Mouse (Mus musculus): ENCODE data around the gene Wdr27. TPM values are rescaled to one million over a fixed set of nuclear protein-coding genes. Genes with fewer than 3 reads are reported as not detected.
"Not testable (repeated sequence)": the region's sequence is repeated elsewhere in the genome, so short reads cannot be mapped to it uniquely, and the experiment has no call there.

Gene Wdr27
- polyA plus RNA-seq, 1 experiment from 2014 or later = 5.0 TPM

- 91% methylated on average over 4 of the region's 4 CpGs for WGBS
Observed at GRCm38 (mm10) chr17:14914401-14914800, 28.6 kb downstream of the Wdr27 start.

DNA sequence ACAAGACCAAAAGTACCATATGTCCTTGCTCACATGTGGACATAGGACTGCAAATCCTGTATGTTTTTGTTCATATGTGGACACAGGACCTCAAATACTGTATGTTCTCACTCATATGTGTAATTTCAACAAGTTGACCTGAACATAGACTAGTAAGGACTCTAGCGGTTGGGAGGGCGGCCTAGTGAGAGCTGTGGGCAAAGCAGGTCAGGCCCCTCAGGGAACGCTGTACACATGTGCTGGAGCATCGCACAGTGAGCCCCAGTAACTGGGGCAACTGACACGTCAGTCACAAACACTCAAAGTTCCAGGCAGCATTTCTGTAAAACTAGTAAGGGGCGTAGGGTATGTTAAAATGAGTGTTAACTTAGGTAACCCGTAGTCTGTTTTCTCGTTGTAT is 30.0 kb downstream of the Wdr27 start:
- Histone ChIP-seq H3K27ac (no peak overlapping the region), H3K4me1 (no peaks in the 10 kb centered on the region), H3K9me3 (replicated peaks) (no peaks in the 10 kb centered on the region), H3K27me3 (ENCODE audit: low read depth, poor library complexity, severe bottlenecking) (no peaks in the 10 kb centered on the region), H3K36me3 (no peaks in the 10 kb centered on the region), H3K4me3 (no peak overlapping the region)
- DNase-seq (ENCODE audit: low spot score) = peak; percentile 12
- 91% methylated on average over 8 of the region's 8 CpGs for WGBS

More at GRCm38 (mm10) chr17:14914401-14914800, 28.6 kb downstream of the Wdr27 start:
- Histone ChIP-seq H3K27me3 (ENCODE audit: low read depth, poor library complexity, severe bottlenecking) (no peaks in the 10 kb centered on the region), H3K4me3 (no peak overlapping the region), H3K27ac (no peak overlapping the region), H3K36me3 (no peaks in the 10 kb centered on the region), H3K4me1 (no peaks in the 10 kb centered on the region), H3K9me3 (replicated peaks) (no peaks in the 10 kb centered on the region)
- DNase-seq (ENCODE audit: low spot score) = peak; percentile 5

DNA sequence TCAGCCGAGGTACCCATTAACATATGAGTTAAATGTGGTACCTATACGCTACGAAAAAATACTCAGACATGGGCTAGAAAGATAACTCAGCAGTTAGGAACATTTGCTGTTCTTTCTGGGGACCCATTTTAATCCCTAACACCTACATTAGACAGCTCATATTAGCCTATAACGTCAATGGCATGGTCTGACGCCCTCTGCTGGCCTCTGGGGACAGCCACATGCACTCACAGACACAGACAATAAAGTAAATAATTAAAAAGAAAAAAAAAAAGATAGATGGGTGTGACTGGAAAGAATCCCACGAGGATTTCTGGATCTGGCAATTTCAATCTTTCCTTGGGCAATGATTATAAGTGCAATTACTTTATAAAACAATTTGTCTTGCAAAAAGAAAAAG is 30.5 kb downstream of the Wdr27 start:
- peak; percentile 26 for DNase-seq (ENCODE audit: low spot score)
- 53% methylated on average over 6 of the region's 6 CpGs for WGBS
- no peaks in the 10 kb centered on the region for H3K4me1 ChIP-seq
- no peaks in the 10 kb centered on the region for H3K36me3 ChIP-seq
- H3K9me3 ChIP-seq (replicated peaks) = no peaks in the 10 kb centered on the region
- H3K27me3 ChIP-seq (ENCODE audit: low read depth, poor library complexity, severe bottlenecking) = no peaks in the 10 kb centered on the region
- no peak overlapping the region for H3K4me3 ChIP-seq
- H3K27ac ChIP-seq = no peak overlapping the region

GRCm38 (mm10) chr17:14910771-14911170 is 32.2 kb downstream of the Wdr27 start:
- peak; percentile 13 for DNase-seq (ENCODE audit: low spot score)
- Histone ChIP-seq H3K27me3 (ENCODE audit: low read depth, poor library complexity, severe bottlenecking) (no peaks in the 10 kb centered on the region), H3K9me3 (replicated peaks) (no peaks in the 10 kb centered on the region), H3K4me3 (no peak overlapping the region), H3K36me3 (no peaks in the 10 kb centered on the region), H3K4me1 (no peaks in the 10 kb centered on the region), H3K27ac (no peak overlapping the region)
- 94% methylated on average over 5 of the region's 5 CpGs for WGBS

- no peaks in the 10 kb centered on the region for H3K27me3 ChIP-seq (ENCODE audit: low read depth, poor library complexity, severe bottlenecking)
- H3K27ac ChIP-seq = no peak overlapping the region
- H3K9me3 ChIP-seq (replicated peaks) = no peaks in the 10 kb centered on the region
- H3K4me1 ChIP-seq = no peaks in the 10 kb centered on the region
- peak; percentile 21 for DNase-seq (ENCODE audit: low spot score)
- no peak overlapping the region for H3K4me3 ChIP-seq
- no peaks in the 10 kb centered on the region for H3K36me3 ChIP-seq
- WGBS = 85% methylated on average over 5 of the region's 5 CpGs
Observed at GRCm38 (mm10) chr17:14909331-14909730, 33.6 kb downstream of the Wdr27 start.

DNA sequence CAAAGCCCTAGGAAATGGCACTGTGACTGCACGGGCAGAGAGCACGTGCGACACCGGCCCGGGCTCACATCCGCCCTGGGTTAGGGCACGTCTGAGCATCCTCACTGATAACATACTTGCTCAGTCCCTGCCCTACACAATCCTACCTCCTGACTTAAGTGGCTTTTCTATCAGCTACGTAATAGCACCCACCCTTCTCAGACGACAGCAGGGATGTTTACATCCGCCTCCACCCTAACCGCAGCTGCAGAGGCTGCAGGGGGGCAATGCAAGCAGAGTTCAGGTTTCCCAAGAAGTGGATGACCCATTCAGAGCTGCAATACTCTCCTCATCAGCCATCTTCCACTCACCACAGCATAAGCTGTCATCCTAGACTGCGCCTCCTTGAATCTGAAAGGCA is 35.8 kb downstream of the Wdr27 start:
- WGBS = 77% methylated on average over 12 of the region's 12 CpGs
- Histone ChIP-seq H3K4me3 (no peak overlapping the region), H3K27me3 (ENCODE audit: low read depth, poor library complexity, severe bottlenecking) (no peaks in the 10 kb centered on the region), H3K36me3 (no peaks in the 10 kb centered on the region), H3K4me1 (no peaks in the 10 kb centered on the region), H3K9me3 (replicated peaks) (no peaks in the 10 kb centered on the region), H3K27ac (no peak overlapping the region)
- DNase-seq (ENCODE audit: low spot score) = peak; percentile 25

GRCm38 (mm10) chr17:14906611-14907010 is 36.3 kb downstream of the Wdr27 start:
- DNase-seq (ENCODE audit: low spot score) = peak; percentile 20
- WGBS = 52% methylated on average over 1 of the region's 1 CpGs
- H3K27ac ChIP-seq = no peak overlapping the region
- no peaks in the 10 kb centered on the region for H3K36me3 ChIP-seq
- no peaks in the 10 kb centered on the region for H3K9me3 ChIP-seq (replicated peaks)
- no peak overlapping the region for H3K4me3 ChIP-seq
- H3K27me3 ChIP-seq (ENCODE audit: low read depth, poor library complexity, severe bottlenecking) = no peaks in the 10 kb centered on the region
- no peaks in the 10 kb centered on the region for H3K4me1 ChIP-seq

DNA sequence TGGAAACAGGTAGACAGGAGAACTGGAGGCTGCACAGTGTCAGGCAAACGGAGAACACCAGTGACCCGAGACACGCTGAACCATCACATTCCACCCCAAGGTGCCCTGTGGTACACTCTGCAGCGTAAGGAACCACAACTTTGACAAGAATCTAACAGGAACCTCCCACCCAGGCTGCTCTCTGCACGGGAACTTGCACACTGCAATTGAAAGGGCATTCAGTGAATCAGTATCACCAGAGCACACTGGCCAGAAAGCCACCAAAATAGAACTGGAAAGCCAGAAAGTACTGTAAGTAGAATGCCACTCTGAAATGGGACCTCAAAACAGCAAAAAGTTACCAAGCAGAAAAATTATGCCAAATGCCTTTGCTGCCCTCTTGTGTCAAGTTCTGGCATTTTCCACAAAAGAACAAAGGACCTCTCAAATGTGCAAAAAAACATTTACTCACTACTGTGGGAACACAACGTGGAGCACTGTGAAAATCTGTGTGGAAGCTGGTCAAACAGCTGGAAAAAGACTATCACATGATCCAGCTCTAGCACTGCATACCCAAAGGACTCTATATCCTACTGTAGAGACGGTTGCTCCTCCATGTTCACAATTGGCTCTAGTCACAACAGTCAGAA is 38.2 kb downstream of the Wdr27 start:
- H3K4me3 ChIP-seq = no peak overlapping the region
- WGBS = 65% methylated on average over 7 of the region's 7 CpGs
- peak; percentile 73 for DNase-seq (ENCODE audit: low spot score)
- peak overlapping the region; percentile 74; the same call in 1 of the 2 replicates for H3K27ac ChIP-seq
- H3K27me3 ChIP-seq (ENCODE audit: low read depth, poor library complexity, severe bottlenecking) = no peaks in the 10 kb centered on the region
- H3K4me1 ChIP-seq = no peaks in the 10 kb centered on the region
- no peaks in the 10 kb centered on the region for H3K36me3 ChIP-seq
- no peaks in the 10 kb centered on the region for H3K9me3 ChIP-seq (replicated peaks)

DNA sequence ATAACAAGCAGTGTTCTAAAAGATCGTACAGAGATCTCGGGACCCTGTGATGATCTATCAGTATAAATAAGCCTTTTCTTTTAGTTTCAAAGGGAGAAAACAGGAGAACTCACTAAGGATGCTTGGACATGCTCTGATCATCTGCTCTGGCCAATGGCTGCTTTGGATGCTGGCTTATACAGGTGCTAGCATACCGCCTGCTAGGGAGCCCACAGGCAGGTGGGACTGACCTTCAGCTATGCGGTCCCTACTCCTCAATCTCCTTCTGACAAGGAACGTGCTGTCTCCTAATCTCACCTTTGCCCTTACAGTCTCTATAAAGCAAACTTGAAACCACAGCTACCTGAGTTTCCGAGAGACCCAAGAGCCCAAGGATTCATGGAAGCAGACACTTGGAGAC is 38.8 kb downstream of the Wdr27 start:
- Histone ChIP-seq H3K27me3 (ENCODE audit: low read depth, poor library complexity, severe bottlenecking) (no peaks in the 10 kb centered on the region), H3K4me3 (no peak overlapping the region), H3K36me3 (no peaks in the 10 kb centered on the region), H3K4me1 (no peaks in the 10 kb centered on the region), H3K9me3 (replicated peaks) (no peaks in the 10 kb centered on the region), H3K27ac (no peak overlapping the region)
- 91% methylated on average over 6 of the region's 6 CpGs for WGBS
- no peak for DNase-seq (ENCODE audit: low spot score)

- no peaks in the 10 kb centered on the region for H3K4me1 ChIP-seq
- no peak overlapping the region for H3K4me3 ChIP-seq
- DNase-seq (ENCODE audit: low spot score) = no peak
- H3K9me3 ChIP-seq (replicated peaks) = no peaks in the 10 kb centered on the region
- no peak overlapping the region for H3K27ac ChIP-seq
- H3K27me3 ChIP-seq (ENCODE audit: low read depth, poor library complexity, severe bottlenecking) = no peaks in the 10 kb centered on the region
- no peaks in the 10 kb centered on the region for H3K36me3 ChIP-seq
- 81% methylated on average over 3 of the region's 3 CpGs for WGBS
Observed at GRCm38 (mm10) chr17:14903212-14903611, 39.7 kb downstream of the Wdr27 start.

DNA sequence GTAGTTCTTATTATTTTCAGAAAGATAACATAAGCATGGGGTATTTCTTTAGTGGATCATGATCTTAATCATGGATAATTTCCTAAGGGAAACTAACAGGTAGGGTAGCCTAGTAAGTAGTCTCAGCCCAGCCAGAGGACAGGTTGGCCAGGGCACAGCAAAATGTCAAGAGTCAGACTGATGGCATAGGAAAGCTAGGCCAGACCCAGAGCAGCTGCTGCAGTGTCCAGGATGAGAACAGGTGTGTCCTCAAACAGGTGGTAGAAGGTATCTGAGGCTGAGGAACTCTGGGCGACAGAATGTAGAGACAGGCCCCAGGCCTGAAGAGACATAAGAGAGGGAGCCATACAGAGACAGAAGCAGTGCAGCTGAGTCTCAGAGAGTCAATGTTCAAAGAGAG is 44.0 kb downstream of the Wdr27 start:
- Histone ChIP-seq H3K4me3 (no peak overlapping the region), H3K4me1 (no peaks in the 10 kb centered on the region), H3K27ac (no peak overlapping the region), H3K9me3 (replicated peaks) (no peaks in the 10 kb centered on the region), H3K27me3 (ENCODE audit: low read depth, poor library complexity, severe bottlenecking) (no peaks in the 10 kb centered on the region), H3K36me3 (no peaks in the 10 kb centered on the region)
- 80% methylated on average over 1 of the region's 1 CpGs for WGBS
- no peak for DNase-seq (ENCODE audit: low spot score)

DNA sequence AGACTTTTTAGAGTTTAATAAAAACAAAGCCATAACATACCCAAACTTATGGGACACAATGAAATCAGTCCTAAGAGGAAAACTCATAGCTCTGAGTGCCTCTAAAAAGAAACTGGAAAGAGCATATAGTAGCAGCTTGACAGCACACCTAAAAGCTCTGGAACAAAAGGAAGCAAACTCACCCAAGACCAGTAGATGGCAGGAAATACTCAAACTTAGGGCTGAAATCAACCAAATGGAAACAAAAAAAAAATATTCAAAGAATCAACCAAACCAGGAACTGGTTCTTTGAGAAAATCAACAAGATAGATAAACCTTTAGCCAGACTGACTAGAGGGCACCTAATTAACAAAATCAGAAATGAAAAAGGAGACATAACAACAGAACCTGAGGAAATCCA is 47.9 kb downstream of the Wdr27 start:
- not testable (repeated sequence) for H3K9me3 ChIP-seq (replicated peaks); H3K27me3 ChIP-seq (ENCODE audit: low read depth, poor library complexity, severe bottlenecking); H3K4me3 ChIP-seq; H3K36me3 ChIP-seq; H3K4me1 ChIP-seq; H3K27ac ChIP-seq; DNase-seq (ENCODE audit: low spot score)

GRCm38 (mm10) chr17:14886933-14887332 is 56.0 kb downstream of the Wdr27 start:
- no peak for DNase-seq (ENCODE audit: low spot score)
- Histone ChIP-seq H3K4me3 (no peak overlapping the region), H3K27me3 (ENCODE audit: low read depth, poor library complexity, severe bottlenecking) (no peaks in the 10 kb centered on the region), H3K9me3 (replicated peaks) (no peaks in the 10 kb centered on the region), H3K36me3 (no peaks in the 10 kb centered on the region), H3K4me1 (no peaks in the 10 kb centered on the region), H3K27ac (no peak overlapping the region)
- WGBS = 75% methylated on average over 2 of the region's 2 CpGs

DNA sequence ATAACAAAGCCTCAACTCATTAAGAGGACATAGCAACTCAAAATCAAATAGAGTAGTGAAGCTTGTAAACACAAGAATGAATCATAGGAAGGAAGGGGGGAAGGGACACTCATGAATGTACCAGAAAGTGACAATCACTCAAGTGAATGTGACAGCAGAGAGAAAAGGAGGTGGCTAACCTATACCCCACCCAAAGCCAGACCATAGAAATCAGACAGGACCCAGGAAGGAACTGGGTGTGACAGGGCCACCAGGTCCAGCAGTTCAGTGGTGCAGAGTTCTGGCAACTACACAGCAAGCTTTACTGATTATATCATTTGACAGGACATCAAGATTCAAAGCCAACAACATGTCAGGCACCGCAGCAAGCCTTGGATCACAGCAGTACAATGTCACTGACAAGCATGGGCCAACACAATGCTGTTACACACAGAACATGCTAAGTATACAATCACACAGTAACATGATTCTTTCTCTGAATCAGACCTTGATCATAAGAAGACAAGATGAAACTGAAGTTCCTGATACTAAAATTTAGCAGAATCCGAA is 68.2 kb downstream of the Wdr27 start:
- Histone ChIP-seq H3K36me3 (no peaks in the 10 kb centered on the region), H3K4me3 (no peak overlapping the region), H3K27ac (no peak overlapping the region), H3K4me1 (no peaks in the 10 kb centered on the region), H3K27me3 (ENCODE audit: low read depth, poor library complexity, severe bottlenecking) (no peaks in the 10 kb centered on the region), H3K9me3 (replicated peaks) (no peaks in the 10 kb centered on the region)
- 90% methylated on average over 2 of the region's 2 CpGs for WGBS
- no peak for DNase-seq (ENCODE audit: low spot score)

Data from limb, embryonic 10.5 days (tissue).